Mouse (Mus musculus) T-cell, adult 66 days (primary cell): ENCODE measurements around the gene Retreg3. TPM values are rescaled to one million over a fixed set of nuclear protein-coding genes. Genes with fewer than 3 reads are reported as not detected.

Source experiments
- total RNA-seq, 2 experiments: library from RNA; stranded (reverse); gene quantifications; 3 replicates in 1 of 2; 4 replicates in 1 of 2; pipeline ENCODE4 v1.2.4; 2023

The Retreg3 gene
- total RNA-seq: 10 to 100 TPM; 80.7 to 89.4 TPM

DNA sequence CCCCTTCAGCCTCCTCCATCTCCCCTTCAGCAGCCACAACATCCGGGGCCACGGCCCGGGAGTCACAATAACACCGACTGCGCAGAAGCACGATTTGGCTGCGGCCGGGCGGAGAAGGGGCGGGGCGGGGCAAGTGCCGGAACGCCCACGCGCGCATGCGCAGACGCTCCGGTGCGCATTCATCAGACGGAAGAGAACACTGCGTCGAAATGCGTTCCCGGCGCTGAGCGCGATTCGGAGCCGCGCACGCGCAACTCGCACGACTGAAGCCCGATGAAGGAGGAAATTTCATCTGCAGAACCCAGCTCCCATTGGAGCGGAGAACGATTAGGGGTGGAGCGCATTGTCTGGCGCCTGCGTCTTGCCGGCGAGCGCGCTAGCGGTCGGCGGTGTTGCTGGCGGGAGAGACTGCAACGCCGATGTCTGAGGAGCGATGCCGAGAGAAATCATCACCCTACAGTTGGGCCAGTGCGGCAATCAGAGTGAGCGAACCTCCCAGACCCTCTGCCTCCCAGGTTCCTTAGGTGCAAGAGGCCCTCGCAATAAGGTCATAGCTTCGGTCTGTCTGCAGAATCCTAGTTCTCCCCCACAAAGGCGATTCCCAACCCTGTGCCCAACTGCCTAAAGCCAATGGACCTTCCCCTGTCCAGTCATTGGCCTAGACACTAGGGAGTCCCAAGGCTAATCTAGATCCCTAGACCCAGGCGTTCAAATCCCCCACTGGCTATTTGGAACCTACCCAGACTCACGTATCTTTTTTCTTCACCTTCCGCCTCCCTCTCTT, at the start of gene Retreg3, which contains the start of gene Tubg1:
Retreg3 (minus strand) TSS at position 133 of the 784 bp plus-strand sequence.
Tubg1 (plus strand) TSS at position 178 of the 784 bp plus-strand sequence.

DNA sequence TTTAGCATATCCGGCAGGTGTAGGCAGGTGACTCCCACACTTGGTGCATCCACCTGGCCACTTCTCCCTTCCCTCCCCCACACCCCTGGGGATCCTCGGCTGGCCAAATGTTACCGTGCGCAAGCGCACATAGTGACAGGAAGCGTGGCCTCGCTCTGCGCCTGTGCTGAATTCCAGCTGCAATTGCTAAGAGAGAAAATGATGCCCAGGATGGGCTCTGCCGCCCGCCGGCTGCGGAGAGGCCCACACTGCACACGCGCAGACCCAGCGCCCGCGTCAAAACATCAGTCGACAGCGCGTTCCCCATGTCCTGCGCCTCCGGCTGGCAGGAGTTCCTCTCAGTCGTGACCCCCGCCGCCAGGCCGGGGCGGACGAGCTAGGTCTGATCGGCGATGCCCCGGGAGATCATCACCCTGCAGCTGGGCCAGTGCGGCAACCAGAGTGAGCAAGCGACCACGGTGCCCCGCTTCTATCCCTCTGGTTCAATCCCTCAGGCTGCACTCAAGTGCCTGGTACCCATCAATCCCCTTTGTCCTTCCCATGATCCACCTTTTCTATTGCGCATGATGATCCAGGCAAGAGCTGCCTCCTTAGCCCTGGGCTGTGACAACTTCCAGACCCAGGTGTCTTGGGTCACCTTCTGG, 36.2 kb upstream of the Retreg3 start, which contains the start of gene Tubg2:
Tubg2 (plus strand) TSS at position 180 of the 644 bp plus-strand sequence.

GRCm38 (mm10) chr11:101095314-101096024, 24.2 kb downstream of the Retreg3 start, which contains the start of gene Psmc3ip:
Psmc3ip (minus strand) TSS chr11:101095436.

DNA sequence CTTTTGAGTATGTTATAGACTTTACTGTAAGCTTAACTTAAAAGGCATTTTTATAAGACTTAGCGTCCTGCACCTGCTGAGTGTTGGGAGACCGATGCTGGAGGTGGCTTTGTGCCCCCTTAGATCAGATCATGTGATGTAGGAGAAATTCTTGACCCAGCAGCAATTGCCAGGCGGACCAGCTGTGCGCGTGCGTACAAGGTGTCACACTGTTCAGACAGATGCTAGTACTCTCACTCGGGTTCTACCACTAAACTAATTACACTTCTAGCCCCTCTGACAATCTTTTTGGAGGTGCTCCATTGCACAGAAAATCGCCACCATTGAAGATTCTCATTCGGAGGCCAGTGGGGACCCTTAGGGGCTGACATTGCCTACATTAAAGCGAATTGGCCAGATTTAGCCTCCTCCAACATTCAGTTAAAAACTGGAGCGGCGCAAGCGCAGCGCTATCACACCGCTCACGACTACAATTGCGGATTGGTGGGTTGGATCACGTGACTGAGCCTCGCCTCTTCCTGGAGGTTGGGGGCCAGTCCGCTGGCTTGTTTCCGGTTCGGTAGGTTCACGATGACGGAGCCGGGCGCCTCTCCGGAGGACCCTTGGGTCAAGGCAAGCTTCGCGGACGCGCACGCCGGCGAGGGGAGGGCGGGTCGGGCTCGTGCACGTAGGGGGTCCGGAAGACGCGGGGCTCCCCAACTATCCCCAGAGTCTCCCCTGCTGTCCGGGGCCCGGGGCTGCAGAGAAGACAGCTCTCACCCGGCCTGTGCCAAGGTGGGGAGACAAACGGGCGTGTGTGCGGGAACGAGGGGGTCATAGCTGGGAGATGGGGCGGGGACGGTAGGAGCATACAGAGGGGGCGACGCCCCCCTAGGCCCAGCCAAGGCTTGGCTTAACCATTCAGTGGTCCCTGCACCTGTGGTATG, 32.7 kb downstream of the Retreg3 start, which contains the start of gene Mlx:
Mlx (plus strand) TSS at position 522 of the 926 bp plus-strand sequence.

DNA sequence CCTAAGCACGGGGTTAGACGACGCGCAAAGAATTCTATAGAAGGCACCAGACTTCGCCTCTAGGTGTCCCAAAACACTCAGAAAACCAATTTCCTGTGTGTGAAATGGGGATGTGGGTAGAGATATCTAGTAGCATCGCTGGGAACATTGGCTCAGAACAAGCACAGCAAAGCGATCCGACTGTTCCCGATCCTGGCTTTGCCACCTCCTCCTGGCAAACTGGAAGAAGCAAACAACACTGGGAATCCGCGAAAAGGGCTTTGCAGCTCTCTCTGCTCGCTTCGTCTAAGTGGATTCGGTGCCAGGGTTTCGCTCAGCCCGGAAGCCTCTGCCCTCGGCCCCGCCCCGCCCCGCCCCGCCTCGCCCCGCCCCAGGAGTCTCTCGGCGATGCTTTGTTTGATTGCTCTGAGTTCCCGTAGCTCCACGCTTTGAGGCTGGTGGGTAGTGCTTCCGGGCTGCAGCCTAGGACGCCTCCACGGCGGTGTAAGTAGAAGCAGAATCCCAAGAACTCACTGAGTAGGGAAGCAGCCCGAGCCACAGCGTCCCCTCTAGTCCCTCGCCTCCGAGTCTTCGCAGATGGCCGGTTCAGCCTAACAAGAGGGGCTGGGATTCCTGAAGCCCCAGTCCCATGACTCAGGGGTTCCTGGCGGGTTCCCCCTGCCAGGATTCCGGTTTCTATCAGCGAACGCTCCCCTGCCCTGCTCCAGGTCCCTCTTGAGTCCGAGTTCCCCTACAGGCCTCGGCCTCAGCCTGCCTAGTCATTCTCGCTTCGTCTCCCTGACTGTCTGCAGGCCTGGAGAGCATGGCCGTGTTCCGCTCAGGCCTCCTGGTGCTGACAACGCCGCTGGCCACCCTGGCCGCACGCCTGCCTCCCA, 37.2 kb downstream of the Retreg3 start, which contains the start of gene Coasy:
Coasy (plus strand) TSS at position 358 of the 875 bp plus-strand sequence.

GRCm38 (mm10) chr11:101078121-101078520, 41.6 kb downstream of the Retreg3 start, which contains the start of gene Hsd17b1:
Hsd17b1 (plus strand) TSS chr11:101078411.

GRCm38 (mm10) chr11:101069391-101070188, 50.1 kb downstream of the Retreg3 start, which contains the start of gene Naglu:
Naglu (plus strand) TSS chr11:101070012.

Other genes starting within 250 kb of the Retreg3 start
- gene Stat3, start 180.4 kb downstream of the Retreg3 start, total RNA-seq: 100 to 1,000 TPM; 263 to 271 TPM
- gene Cavin1, start 149.0 kb downstream of the Retreg3 start, total RNA-seq: under 1 TPM; 0.27 to 0.82 TPM
- gene Atp6v0a1, start 110.4 kb downstream of the Retreg3 start, total RNA-seq: 1 to 10 TPM; 2.2 to 4.0 TPM
- 10 to 100 TPM in 1 of 2 experiments, 1 to 10 TPM in 1; 8.9 to 17.3 TPM for gene Naglu, start 49.9 kb downstream of the Retreg3 start, total RNA-seq
- 1 to 10 TPM; 1.3 to 1.7 TPM for gene Hsd17b1, start 41.5 kb downstream of the Retreg3 start, total RNA-seq
- 10 to 100 TPM; 12.7 to 17.8 TPM for gene Coasy, start 37.3 kb downstream of the Retreg3 start, total RNA-seq
- gene Mlx, start 32.6 kb downstream of the Retreg3 start, total RNA-seq: 10 to 100 TPM; 37.2 to 41.9 TPM
- gene Psmc3ip, start 24.5 kb downstream of the Retreg3 start, total RNA-seq: 1 to 10 TPM; 2.7 to 4.0 TPM
- gene Tubg1, start within 50 bp of the Retreg3 start, total RNA-seq: 10 to 100 TPM; 16.2 to 19.9 TPM
- 1 to 10 TPM; 2.3 to 2.7 TPM for gene Tubg2, start 36.0 kb upstream of the Retreg3 start, total RNA-seq
- under 1 TPM; 0.24 to 0.44 TPM for gene Cntnap1, start 50.6 kb upstream of the Retreg3 start, total RNA-seq
- gene Plekhh3, start 51.5 kb upstream of the Retreg3 start, total RNA-seq: 1 to 10 TPM in 1 of 2 experiments, under 1 TPM in 1; 0.73 to 1.1 TPM
- gene Ccr10, start 55.5 kb upstream of the Retreg3 start, total RNA-seq: 1 to 10 TPM in 1 of 2 experiments, under 1 TPM in 1; 0.44 to 1.5 TPM
- gene Ezh1, start 106.6 kb upstream of the Retreg3 start, total RNA-seq: 10 to 100 TPM; 89.4 to 98.1 TPM
- gene Ramp2, start 126.1 kb upstream of the Retreg3 start, total RNA-seq: not detected
- gene Vps25, start 133.8 kb upstream of the Retreg3 start, total RNA-seq: 10 to 100 TPM; 62.5 to 71.6 TPM
- gene Wnk4, start 140.7 kb upstream of the Retreg3 start, total RNA-seq: 1 to 10 TPM; 1.2 to 1.8 TPM
- gene Cntd1, start 159.1 kb upstream of the Retreg3 start, total RNA-seq: not detected
- 10 to 100 TPM; 38.7 to 39.1 TPM for gene Coa3, start 159.2 kb upstream of the Retreg3 start, total RNA-seq
- 100 to 1,000 TPM; 207 to 215 TPM for gene Becn1, start 182.4 kb upstream of the Retreg3 start, total RNA-seq
- 100 to 1,000 TPM; 126 to 147 TPM for gene Psme3, start 196.3 kb upstream of the Retreg3 start, total RNA-seq
- 10 to 100 TPM; 23.2 to 25.3 TPM for gene Aoc2, start 205.2 kb upstream of the Retreg3 start, total RNA-seq
- 1 to 10 TPM in 1 of 2 experiments, under 1 TPM in 1; 0.73 to 1.1 TPM for gene Aoc3, start 210.7 kb upstream of the Retreg3 start, total RNA-seq
- not detected for gene G6pc, start 247.7 kb upstream of the Retreg3 start, total RNA-seq